19 mouse cellular contexts compared by ENCODE assay signal in the genomic region with DNA sequence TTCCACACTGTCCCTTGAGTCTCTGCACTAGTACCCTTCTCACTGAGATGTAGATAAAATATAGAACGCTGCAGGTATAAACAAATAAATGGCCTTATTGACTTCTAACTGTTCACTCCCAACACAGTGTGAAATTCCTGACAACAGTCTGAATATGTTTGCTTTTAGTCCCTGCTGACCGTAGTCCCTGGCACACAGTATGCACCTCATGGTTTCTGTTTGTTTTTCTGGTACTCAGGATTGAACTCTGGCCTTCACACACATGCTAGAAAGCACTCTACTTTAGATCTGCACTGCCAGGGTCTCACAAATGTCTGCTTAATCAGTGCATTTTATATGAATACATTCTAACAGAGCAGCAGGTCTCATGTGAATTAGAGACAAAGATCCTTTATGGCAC.
"Had no signal": no experiment of that assay in that cellular context is flagged by ENCODE, and none has a peak within 500 bp of the region (broad histone marks: within the 10 kb centered on the region; RNA-seq: fewer than 3 reads in every experiment).

No protein-coding gene starts in this region.

- H3K36me3 ChIP-seq: liver, embryonic 15.5 days; midbrain, embryonic 10.5 days; midbrain, embryonic 13.5 days; midbrain, embryonic 15.5 days; neural tube, embryonic 13.5 days; neural tube, embryonic 15.5 days had no signal

- DNase-seq: lung, adult 18-20 months; lung, embryonic 14.5 days; lung, postnatal 10 days; lung, postnatal 4 days; retina, postnatal 1 day; right cerebral cortex, adult 18-20 months; right cerebral cortex, postnatal 25 days; right cerebral cortex, postnatal 4 days; spleen, adult 18-20 months; thymus, adult 18-20 months; thymus, postnatal 14 days; thymus, postnatal 36 days had no signal

- H3K27ac ChIP-seq: liver, embryonic 15.5 days; midbrain, embryonic 10.5 days; midbrain, embryonic 13.5 days; midbrain, embryonic 15.5 days; neural tube, embryonic 13.5 days; neural tube, embryonic 15.5 days had no signal

- H3K4me1 ChIP-seq: liver, embryonic 15.5 days; midbrain, embryonic 10.5 days; midbrain, embryonic 13.5 days; midbrain, embryonic 15.5 days; neural tube, embryonic 13.5 days; neural tube, embryonic 15.5 days had no signal

- ATAC-seq: midbrain, embryonic 13.5 days; midbrain, embryonic 15.5 days had no signal

- H3K4me3 ChIP-seq: liver, embryonic 15.5 days; midbrain, embryonic 10.5 days; midbrain, embryonic 13.5 days; midbrain, embryonic 15.5 days; myocyte; neural tube, embryonic 13.5 days; neural tube, embryonic 15.5 days had no signal

- H3K4me2 ChIP-seq: liver, embryonic 15.5 days; lung, embryonic 14.5 days; midbrain, embryonic 13.5 days; midbrain, embryonic 15.5 days; neural tube, embryonic 13.5 days; neural tube, embryonic 15.5 days had no signal

- H3K9ac ChIP-seq: liver, embryonic 15.5 days; lung, embryonic 14.5 days; midbrain, embryonic 13.5 days; midbrain, embryonic 15.5 days; neural tube, embryonic 13.5 days; neural tube, embryonic 15.5 days had no signal

- H3K9me3 ChIP-seq: liver, embryonic 15.5 days; midbrain, embryonic 13.5 days; midbrain, embryonic 15.5 days; neural tube, embryonic 13.5 days; neural tube, embryonic 15.5 days had no signal

- H3K27me3 ChIP-seq: liver, embryonic 15.5 days; midbrain, embryonic 13.5 days; midbrain, embryonic 15.5 days; neural tube, embryonic 13.5 days; neural tube, embryonic 15.5 days had no signal
